Mouse (Mus musculus): ENCODE data around the gene Zfp697.
"Not testable (repeated sequence)": the region's sequence is repeated elsewhere in the genome, so short reads cannot be mapped to it uniquely, and the experiment has no call there.

The Zfp697 gene

GRCm38 (mm10) chr3:98497401-98497800 lies 115.1 kb downstream of the Zfp697 start:
- not testable (repeated sequence) for DNase-seq (ENCODE audit: low spot score in 2 of 2)

- not testable (repeated sequence) for DNase-seq (ENCODE audit: low spot score in 2 of 2)
These were observed 125.0 kb downstream of the Zfp697 start for GRCm38 (mm10) chr3:98507229-98507628.

- not testable (repeated sequence) for DNase-seq (ENCODE audit: low spot score in 2 of 2)
These were observed 128.2 kb downstream of the Zfp697 start, which contains the start of gene Hsd3b4 for GRCm38 (mm10) chr3:98510414-98510813. TSS of gene Hsd3b4 (minus strand) at chr3:98510514.

- DNase-seq (ENCODE audit: low spot score in 2 of 2), result not testable (repeated sequence)
These were observed 140.5 kb downstream of the Zfp697 start for GRCm38 (mm10) chr3:98522779-98523178.

GRCm38 (mm10) chr3:98524552-98524951 lies 142.3 kb downstream of the Zfp697 start:
- DNase-seq (ENCODE audit: low spot score in 2 of 2), result not testable (repeated sequence)

- DNase-seq (ENCODE audit: low spot score in 2 of 2), result not testable (repeated sequence)
These were observed 142.7 kb downstream of the Zfp697 start for GRCm38 (mm10) chr3:98524978-98525377.

- not testable (repeated sequence) for DNase-seq (ENCODE audit: low spot score in 2 of 2)
These were observed 165.4 kb downstream of the Zfp697 start for GRCm38 (mm10) chr3:98547641-98548040.

- DNase-seq (ENCODE audit: low spot score in 2 of 2), result not testable (repeated sequence)
These were observed 166.2 kb downstream of the Zfp697 start for GRCm38 (mm10) chr3:98548495-98548894.

GRCm38 (mm10) chr3:98550215-98550614 lies 168.0 kb downstream of the Zfp697 start:
- not testable (repeated sequence) for DNase-seq (ENCODE audit: low spot score in 2 of 2)

- not testable (repeated sequence) for DNase-seq (ENCODE audit: low spot score in 2 of 2)
These were observed 168.6 kb downstream of the Zfp697 start for GRCm38 (mm10) chr3:98550832-98551231.

- not testable (repeated sequence) for DNase-seq (ENCODE audit: low spot score in 2 of 2)
These were observed 178.4 kb downstream of the Zfp697 start for GRCm38 (mm10) chr3:98560711-98561110.

- not testable (repeated sequence) for DNase-seq (ENCODE audit: low spot score in 2 of 2)
These were observed 181.6 kb downstream of the Zfp697 start for GRCm38 (mm10) chr3:98563831-98564230.

- DNase-seq (ENCODE audit: low spot score in 2 of 2), result not testable (repeated sequence)
These were observed 182.6 kb downstream of the Zfp697 start for GRCm38 (mm10) chr3:98564894-98565293.

GRCm38 (mm10) chr3:98567717-98568116 lies 185.5 kb downstream of the Zfp697 start:
- DNase-seq (ENCODE audit: low spot score in 2 of 2), result not testable (repeated sequence)

GRCm38 (mm10) chr3:98581024-98581423 lies 198.8 kb downstream of the Zfp697 start:
- DNase-seq (ENCODE audit: low spot score in 2 of 2), result not testable (repeated sequence)

GRCm38 (mm10) chr3:98582202-98582601 lies 199.9 kb downstream of the Zfp697 start:
- not testable (repeated sequence) for DNase-seq (ENCODE audit: low spot score in 2 of 2)

GRCm38 (mm10) chr3:98582622-98583021 lies 200.4 kb downstream of the Zfp697 start:
- DNase-seq (ENCODE audit: low spot score in 2 of 2), result not testable (repeated sequence)

GRCm38 (mm10) chr3:98587721-98588120 lies 205.5 kb downstream of the Zfp697 start:
- no peak for DNase-seq (ENCODE audit: low spot score in 2 of 2)

GRCm38 (mm10) chr3:98588707-98589106 lies 206.4 kb downstream of the Zfp697 start, which contains the start of gene Gm10681:
TSS of gene Gm10681 (minus strand) at chr3:98588807.
- no peak for DNase-seq (ENCODE audit: low spot score in 2 of 2)

- not testable (repeated sequence) for DNase-seq (ENCODE audit: low spot score in 2 of 2)
These were observed 231.3 kb downstream of the Zfp697 start for GRCm38 (mm10) chr3:98613540-98613939.

- no peak for DNase-seq (ENCODE audit: low spot score in 2 of 2)
These were observed 231.7 kb downstream of the Zfp697 start for GRCm38 (mm10) chr3:98613963-98614362.

GRCm38 (mm10) chr3:98614406-98614927 lies 232.2 kb downstream of the Zfp697 start:
- DNase-seq (ENCODE audit: low spot score in 2 of 2), result not testable (repeated sequence)

GRCm38 (mm10) chr3:98616244-98616643 lies 234.0 kb downstream of the Zfp697 start:
- not testable (repeated sequence) for DNase-seq (ENCODE audit: low spot score in 2 of 2)

GRCm38 (mm10) chr3:98616786-98617185 lies 234.5 kb downstream of the Zfp697 start:
- not testable (repeated sequence) for DNase-seq (ENCODE audit: low spot score in 2 of 2)
